Mouse (Mus musculus): Measurements from ENCODE around the gene Pccb. TPM values are rescaled to one million over a fixed set of nuclear protein-coding genes. Genes with fewer than 3 reads are reported as not detected.

Pccb gene
- polyA plus RNA-seq, 1 experiment from 2014 or later: 21.6 TPM

Other genes starting within 250 kb of the Pccb start
- 5.3 and 6.0 TPM in 2 replicates for gene Msl2, start 39.2 kb upstream of the Pccb start, polyA plus RNA-seq (2016; fragmentation: Nextera tagmentation; extraction: Ambion mirVana)
- 80.5 and 83.7 TPM in 2 replicates for gene Ppp2r3a, start 216.9 kb upstream of the Pccb start, polyA plus RNA-seq (2016; fragmentation: Nextera tagmentation; extraction: Ambion mirVana)

All from heart, embryonic 12.5 days (tissue).